Mouse (Mus musculus) adrenal gland, postnatal 4 days (tissue): Measurements from ENCODE around the gene A530064D06Rik. TPM values are rescaled to one million over a fixed set of nuclear protein-coding genes. Genes with fewer than 3 reads are reported as not detected.

Source experiments
- total RNA-seq, 2 experiments: library from RNA; stranded (reverse); gene quantifications; 2 replicates each; pipeline ENCODE4 v1.2.3; 2021

The A530064D06Rik gene
- total RNA-seq, 2 experiments from 2014 or later: 0.31 to 0.48 TPM

Other genes starting within 250 kb of the A530064D06Rik start
- gene Foxp4, start 242.6 kb downstream of the A530064D06Rik start, total RNA-seq: 10 to 100 TPM; 37.8 to 41.2 TPM
- gene 1700122O11Rik, start 129.0 kb downstream of the A530064D06Rik start, total RNA-seq: under 1 TPM in 1 of 2 experiments, not detected in 1; 0.56 TPM
- gene 1700067P10Rik, start 78.0 kb downstream of the A530064D06Rik start, total RNA-seq: not detected
- under 1 TPM in 1 of 2 experiments, not detected in 1; 0.28 TPM for gene 9830107B12Rik, start 21.0 kb downstream of the A530064D06Rik start, total RNA-seq
- under 1 TPM; 0.08 to 0.25 TPM for gene Trem1, start 65.5 kb upstream of the A530064D06Rik start, total RNA-seq
- gene Trem3, start 80.5 kb upstream of the A530064D06Rik start, total RNA-seq: 1 to 10 TPM in 1 of 2 experiments, under 1 TPM in 1; 0.92 to 1.5 TPM
- gene Treml4, start 97.0 kb upstream of the A530064D06Rik start, total RNA-seq: 1 to 10 TPM; 1.6 to 2.1 TPM
- 1 to 10 TPM in 1 of 2 experiments, under 1 TPM in 1; 0.87 to 1.2 TPM for gene Treml2, start 132.2 kb upstream of the A530064D06Rik start, total RNA-seq
- gene B430306N03Rik, start 148.9 kb upstream of the A530064D06Rik start, total RNA-seq: 1 to 10 TPM in 1 of 2 experiments, under 1 TPM in 1; 0.50 to 1.0 TPM
- 1 to 10 TPM; 2.1 to 3.1 TPM for gene Trem2, start 179.1 kb upstream of the A530064D06Rik start, total RNA-seq
- 1 to 10 TPM in 1 of 2 experiments, under 1 TPM in 1; 0.62 to 1.7 TPM for gene Treml1, start 192.6 kb upstream of the A530064D06Rik start, total RNA-seq
- 10 to 100 TPM; 28.3 to 35.4 TPM for gene Nfya, start 242.6 kb upstream of the A530064D06Rik start, total RNA-seq
- gene Oard1, start 242.7 kb upstream of the A530064D06Rik start, total RNA-seq: 10 to 100 TPM; 25.6 to 26.9 TPM